Mouse (Mus musculus): ENCODE measurements at regions not wholly inside any gene's neighbourhood (a gene's known extent, or its start where the extent isn't known, plus 50 kb on each side); places are given as distances from the start of the nearest gene placed in this dataset.

DNA sequence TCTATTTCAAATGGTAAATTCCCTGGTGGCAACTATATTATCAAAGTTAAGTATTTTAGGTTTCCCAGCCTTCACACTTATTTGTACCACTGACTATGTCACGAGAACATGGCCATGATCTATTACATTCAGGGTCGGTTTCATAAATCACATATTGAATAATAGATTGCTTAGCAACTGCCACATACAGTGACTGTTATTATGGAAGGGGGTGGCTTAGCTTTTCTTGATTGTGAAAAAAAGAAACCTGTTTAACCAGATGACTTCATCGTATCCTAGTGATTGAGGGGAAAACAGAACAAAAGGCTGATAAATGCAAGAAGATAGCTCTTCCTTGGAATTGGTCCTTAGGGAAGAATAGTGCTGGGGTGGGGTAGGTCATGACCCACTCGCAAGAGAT is 76.0 kb upstream of the Palmd start:
- H3K27ac ChIP-seq, result no peak overlapping the region
- no peaks in the 10 kb centered on the region for H3K36me3 ChIP-seq (replicated peaks; ENCODE audit: control insufficient read depth, insufficient read depth, low read depth)
- TF ChIP-seq CTCF (IDR thresholded peaks at IDR 0.05; ENCODE audit: low read depth) (no peak), EP300 (IDR thresholded peaks at IDR 0.05; ENCODE audit: low read depth) (no peak)
- no peaks in the 10 kb centered on the region for H3K9me3 ChIP-seq (ENCODE audit: control insufficient read depth, low read length)
- ATAC-seq (ENCODE audit: insufficient read depth) (no peak), DNase-seq (ENCODE audit: low read depth in 3 of 3, low spot score in 3 of 3) (no peak)
- H3K4me1 ChIP-seq (replicated peaks; ENCODE audit: control insufficient read depth in 2 of 2, insufficient read depth in 2 of 2, low read length in 1 of 2), result no peaks in the 10 kb centered on the region; a peak in 1 of 4 replicates
- H3K27me3 ChIP-seq (ENCODE audit: control insufficient read depth, insufficient read depth, low read length), result no peaks in the 10 kb centered on the region
- 60% methylated on average over 4 of the region's 4 CpGs for WGBS (ENCODE audit: insufficient replicate concordance)
- no peak overlapping the region for H3K4me2 ChIP-seq (ENCODE audit: low read depth)
- no peak overlapping the region for H3K9ac ChIP-seq (replicated peaks)
- no peak overlapping the region for H3K4me3 ChIP-seq (ENCODE audit: insufficient read depth in 1 of 2, low read depth in 2 of 2, low read length in 2 of 2)

DNA sequence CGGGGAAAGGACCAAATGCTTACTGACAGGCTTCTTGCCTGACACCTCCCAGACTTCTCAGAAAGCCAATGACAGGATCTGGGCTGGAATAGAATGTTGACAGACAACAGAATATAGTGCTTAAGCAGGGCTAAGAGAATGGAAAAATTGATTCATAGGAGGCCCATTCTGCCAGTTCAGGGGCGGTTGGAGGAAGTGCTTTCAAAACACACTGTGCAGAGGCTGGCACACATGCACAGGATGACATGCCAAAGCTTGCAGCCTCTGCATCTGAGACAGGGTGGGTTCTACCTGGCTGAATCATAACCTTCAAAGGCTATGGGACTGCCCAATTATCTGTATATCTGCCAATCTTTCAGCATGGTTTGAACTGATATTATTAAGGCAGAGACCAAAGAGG is 75.5 kb upstream of the Palmd start:
- Histone ChIP-seq H3K9ac (replicated peaks) (no peak overlapping the region), H3K4me3 (ENCODE audit: insufficient read depth in 1 of 2, low read depth in 2 of 2, low read length in 2 of 2) (no peak overlapping the region), H3K9me3 (ENCODE audit: control insufficient read depth, low read length) (no peaks in the 10 kb centered on the region), H3K36me3 (replicated peaks; ENCODE audit: control insufficient read depth, insufficient read depth, low read depth) (no peaks in the 10 kb centered on the region), H3K4me2 (ENCODE audit: low read depth) (no peak overlapping the region), H3K27ac (no peak overlapping the region), H3K27me3 (ENCODE audit: control insufficient read depth, insufficient read depth, low read length) (no peaks in the 10 kb centered on the region), H3K4me1 (replicated peaks; ENCODE audit: control insufficient read depth in 2 of 2, insufficient read depth in 2 of 2, low read length in 1 of 2) (no peaks in the 10 kb centered on the region)
- DNase-seq (ENCODE audit: low read depth in 3 of 3, low spot score in 3 of 3), result no peak
- no peak for ATAC-seq (ENCODE audit: insufficient read depth)
- TF ChIP-seq EP300 (IDR thresholded peaks at IDR 0.05; ENCODE audit: low read depth) (no peak), CTCF (IDR thresholded peaks at IDR 0.05; ENCODE audit: low read depth) (no peak)
- WGBS (ENCODE audit: insufficient replicate concordance), result 45% methylated on average over 2 of the region's 2 CpGs

DNA sequence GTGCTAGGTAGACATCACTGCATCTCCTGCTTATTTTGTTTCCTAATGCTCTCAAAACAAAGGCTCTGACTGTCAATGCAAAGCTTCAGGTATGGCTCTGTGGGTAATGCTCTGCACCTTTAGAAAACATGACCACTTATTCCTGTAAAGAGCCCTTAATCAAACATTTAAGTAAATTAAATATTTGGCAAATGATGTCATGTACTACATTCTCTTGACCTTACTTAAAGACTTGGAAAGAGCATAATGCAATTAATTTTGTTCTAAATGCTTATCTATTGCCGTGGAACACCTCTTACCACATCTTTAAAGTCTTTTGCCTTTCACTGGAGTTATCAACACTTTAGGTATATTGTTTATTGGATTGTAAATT is 70.1 kb upstream of the Palmd start:
- H3K9ac ChIP-seq (replicated peaks), result no peak overlapping the region
- H3K4me1 ChIP-seq (replicated peaks; ENCODE audit: control insufficient read depth in 2 of 2, insufficient read depth in 2 of 2, low read length in 1 of 2), result 0 out of 4 replicates have a peak, but pooled peaks cover 0 to 2% of the 10 kb centered on the region in 2 experiments
- no peaks in the 10 kb centered on the region for H3K9me3 ChIP-seq (ENCODE audit: control insufficient read depth, low read length)
- H3K27me3 ChIP-seq (ENCODE audit: control insufficient read depth, insufficient read depth, low read length), result no peaks in the 10 kb centered on the region
- ATAC-seq (ENCODE audit: insufficient read depth) (no peak), DNase-seq (ENCODE audit: low read depth in 3 of 3, low spot score in 3 of 3) (no peak)
- no peak overlapping the region for H3K4me3 ChIP-seq (ENCODE audit: insufficient read depth in 1 of 2, low read depth in 2 of 2, low read length in 2 of 2)
- TF ChIP-seq EP300 (IDR thresholded peaks at IDR 0.05; ENCODE audit: low read depth) (no peak), CTCF (IDR thresholded peaks at IDR 0.05; ENCODE audit: low read depth) (no peak)
- H3K36me3 ChIP-seq (replicated peaks; ENCODE audit: control insufficient read depth, insufficient read depth, low read depth), result no peaks in the 10 kb centered on the region
- H3K27ac ChIP-seq, result no peak overlapping the region
- WGBS (ENCODE audit: insufficient replicate concordance), result 49% methylated on average over 1 of the region's 1 CpGs
- H3K4me2 ChIP-seq (ENCODE audit: low read depth), result no peak overlapping the region

DNA sequence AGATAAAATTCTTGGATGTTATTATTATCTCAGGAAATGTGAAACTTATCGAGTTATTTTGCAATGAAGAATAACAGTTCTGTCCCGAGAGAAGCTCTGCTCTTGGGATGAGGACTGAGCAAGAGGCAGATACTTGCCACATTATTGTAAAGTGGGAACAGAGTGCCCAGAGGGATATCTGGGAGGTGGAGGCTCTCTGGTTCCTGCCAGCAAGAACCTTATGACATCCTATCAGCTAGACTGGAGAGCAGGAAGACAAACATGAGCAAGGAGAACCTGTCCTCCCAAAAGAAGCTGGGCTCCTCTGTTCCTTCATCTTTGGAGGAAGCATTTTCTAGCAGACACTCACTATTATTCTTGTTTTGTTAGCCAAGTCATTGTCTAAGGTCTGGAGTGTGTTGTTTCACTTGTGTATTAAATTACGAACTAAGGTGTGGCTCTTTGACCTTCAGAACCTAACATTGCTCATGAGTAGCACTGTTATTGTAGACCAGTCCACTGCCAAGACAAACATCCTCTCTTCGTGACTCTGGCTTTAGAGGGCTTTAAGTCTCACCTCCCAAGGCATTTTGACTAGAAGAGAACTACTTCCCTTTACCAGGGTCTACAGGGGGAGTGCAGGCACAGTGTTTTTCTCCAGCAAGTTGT is 69.6 kb upstream of the Palmd start:
- DNase-seq (ENCODE audit: low read depth in 3 of 3, low spot score in 3 of 3) (no peak), ATAC-seq (ENCODE audit: insufficient read depth) (no peak)
- Histone ChIP-seq H3K9me3 (ENCODE audit: control insufficient read depth, low read length) (no peaks in the 10 kb centered on the region), H3K4me1 (replicated peaks; ENCODE audit: control insufficient read depth in 2 of 2, insufficient read depth in 2 of 2, low read length in 1 of 2) (0 out of 4 replicates have a peak, but pooled peaks cover 0 to 2% of the 10 kb centered on the region in 2 experiments), H3K4me3 (ENCODE audit: insufficient read depth in 1 of 2, low read depth in 2 of 2, low read length in 2 of 2) (no peak overlapping the region), H3K36me3 (replicated peaks; ENCODE audit: control insufficient read depth, insufficient read depth, low read depth) (no peaks in the 10 kb centered on the region), H3K9ac (replicated peaks) (no peak overlapping the region), H3K27me3 (ENCODE audit: control insufficient read depth, insufficient read depth, low read length) (no peaks in the 10 kb centered on the region), H3K4me2 (ENCODE audit: low read depth) (no peak overlapping the region), H3K27ac (no peak overlapping the region)
- no peak for TF ChIP-seq EP300 (IDR thresholded peaks at IDR 0.05; ENCODE audit: low read depth)
- TF ChIP-seq CTCF (IDR thresholded peaks at IDR 0.05; ENCODE audit: low read depth), result no peak
- WGBS (ENCODE audit: insufficient replicate concordance), result 48% methylated on average over 4 of the region's 4 CpGs
